11 mouse cellular contexts compared by ENCODE assay signal in genomic region chr3:88512896-88513545, GRCm38 (mm10). TPM values are rescaled to one million over a fixed set of nuclear protein-coding genes. Genes with fewer than 3 reads are reported as not detected.
DNase-seq lines count a peak whose midpoint lies in the region; ATAC-seq and TF ChIP-seq lines count a peak whose summit lies in the region.
"Had no signal": no experiment of that assay in that cellular context is flagged by ENCODE, and none has a peak within 500 bp of the region (broad histone marks: within the 10 kb centered on the region; RNA-seq: fewer than 3 reads in every experiment).

No protein-coding gene starts in this region.

- ATAC-seq in forebrain, postnatal 0 days, result no peak
- no peak for ATAC-seq in limb, embryonic 11.5 days (ENCODE audit: insufficient number of reproducible peaks, low FRiP score, low TSS enrichment, low read depth)
- ATAC-seq: Patski had no signal

- TF ChIP-seq CTCF in forebrain, postnatal 0 days (IDR thresholded peaks at IDR 0.05; ENCODE audit: low read depth), result no peak

- H3K4me2 ChIP-seq in forebrain, postnatal 0 days (ENCODE audit: low read depth), result no peak overlapping the region
- no peak overlapping the region for H3K4me2 ChIP-seq in limb, embryonic 11.5 days (ENCODE audit: low read depth, severe bottlenecking)
- H3K4me2 ChIP-seq: midbrain, embryonic 12.5 days had no signal

- peak overlapping the region; percentile 86 for H3K27ac ChIP-seq in forebrain, embryonic 10.5 days
- H3K27ac ChIP-seq in forebrain, postnatal 0 days (ENCODE audit: low read depth, low read length), result no peak overlapping the region
- H3K27ac ChIP-seq in limb, embryonic 11.5 days (replicated peaks; ENCODE audit: low read depth, low read length), result peak overlapping the region; percentile 45
- H3K27ac ChIP-seq: midbrain, embryonic 12.5 days had no signal

- H3K9ac ChIP-seq in forebrain, postnatal 0 days, result no peak overlapping the region
- no peak overlapping the region for H3K9ac ChIP-seq in limb, embryonic 11.5 days (ENCODE audit: low read length)

- 53% methylated on average over 15 of the region's 15 CpGs for WGBS in forebrain, embryonic 10.5 days
- WGBS in forebrain, postnatal 0 days, result 40% methylated on average over 12 of the region's 15 CpGs
- WGBS in limb, embryonic 11.5 days, result 41% methylated on average over 12 of the region's 15 CpGs

- H3K4me3 ChIP-seq in forebrain, embryonic 10.5 days, result peak overlapping the region; percentile 5; the same call in 1 of the 2 replicates
- no peak overlapping the region for H3K4me3 ChIP-seq in forebrain, postnatal 0 days (ENCODE audit: low read depth, low read length)
- no peak overlapping the region for H3K4me3 ChIP-seq in limb, embryonic 11.5 days (ENCODE audit: low read depth, low read length)
- H3K4me3 ChIP-seq: midbrain, embryonic 12.5 days had no signal

- no peaks in the 10 kb centered on the region for H3K36me3 ChIP-seq in forebrain, embryonic 10.5 days (replicated peaks)
- no peaks in the 10 kb centered on the region for H3K36me3 ChIP-seq in forebrain, postnatal 0 days (ENCODE audit: insufficient read depth)
- H3K36me3 ChIP-seq in limb, embryonic 11.5 days (ENCODE audit: control insufficient read depth, insufficient read depth, low read length), result no peaks in the 10 kb centered on the region
- H3K36me3 ChIP-seq: midbrain, embryonic 12.5 days had no signal

- H3K9me3 ChIP-seq in forebrain, embryonic 10.5 days, result no peaks in the 10 kb centered on the region
- no peaks in the 10 kb centered on the region for H3K9me3 ChIP-seq in forebrain, postnatal 0 days (ENCODE audit: low read length)
- H3K9me3 ChIP-seq in limb, embryonic 11.5 days (ENCODE audit: control insufficient read depth, low read length), result no peaks in the 10 kb centered on the region
- H3K9me3 ChIP-seq: midbrain, embryonic 12.5 days had no signal

- H3K4me1 ChIP-seq in forebrain, embryonic 10.5 days, result peaks cover 57% of the 10 kb centered on the region
- H3K4me1 ChIP-seq in forebrain, postnatal 0 days (ENCODE audit: insufficient read depth), result peaks cover 14% of the 10 kb centered on the region; the same call in 1 of the 2 replicates
- peaks cover 34% of the 10 kb centered on the region for H3K4me1 ChIP-seq in limb, embryonic 11.5 days (ENCODE audit: control insufficient read depth, insufficient read depth, low read length)

- no peaks in the 10 kb centered on the region for H3K27me3 ChIP-seq in forebrain, embryonic 10.5 days (ENCODE audit: poor library complexity, severe bottlenecking)
- H3K27me3 ChIP-seq in forebrain, postnatal 0 days (ENCODE audit: insufficient read depth, low read length), result no peaks in the 10 kb centered on the region
- no peaks in the 10 kb centered on the region for H3K27me3 ChIP-seq in limb, embryonic 11.5 days (ENCODE audit: control insufficient read depth, insufficient read depth, low read length)
- H3K27me3 ChIP-seq: Patski had no signal

- no peak for DNase-seq in forebrain, embryonic 10.5 days (ENCODE audit: extremely low spot score, low spot score)
- no peak for DNase-seq in forebrain, postnatal 0 days
- DNase-seq in retina, postnatal 1 day, result peak; percentile 67
- DNase-seq in retina, embryonic 14.5 days (ENCODE audit: low spot score), result no peak
- DNase-seq in limb, embryonic 11.5 days (ENCODE audit: low spot score), result no peak
- DNase-seq in layer of hippocampus, adult 9-11 months, result no peak
- DNase-seq in spleen, postnatal 36 days (ENCODE audit: low spot score in 2 of 2), result no peak
- DNase-seq in kidney, postnatal 4 days, result no peak
- DNase-seq: kidney, adult 8-10 months had no signal

RNA-seq across cellular contexts. Expression of gene Lmna, which starts 3.3 kb away (rescaled TPM):
- 11.6 and 11.8 TPM in 2 replicates for polyA plus RNA-seq in forebrain, embryonic 10.5 days (2016; fragmentation: Nextera tagmentation; extraction: Ambion mirVana)
- total RNA-seq in forebrain, postnatal 0 days (2014; rRNA removed), result 49.4 and 71.3 TPM in 2 replicates
- 51.4 and 52.9 TPM in 2 replicates for polyA plus RNA-seq in forebrain, postnatal 0 days (2015; fragmentation: Nextera tagmentation; extraction: Ambion mirVana)
- 20.3 and 20.4 TPM in 2 replicates for polyA plus RNA-seq in limb, embryonic 11.5 days (2014; fragmentation: Nextera tagmentation; extraction: Ambion mirVana)

RNA-seq across cellular contexts. Expression of gene Mex3a, which starts 19.2 kb away (rescaled TPM):
- polyA plus RNA-seq in forebrain, embryonic 10.5 days (2016; fragmentation: Nextera tagmentation; extraction: Ambion mirVana), result 27.4 and 28.6 TPM in 2 replicates
- 64.5 and 71.9 TPM in 2 replicates for total RNA-seq in forebrain, postnatal 0 days (2014; rRNA removed)
- 16.2 and 20.5 TPM in 2 replicates for polyA plus RNA-seq in forebrain, postnatal 0 days (2015; fragmentation: Nextera tagmentation; extraction: Ambion mirVana)
- polyA plus RNA-seq in limb, embryonic 11.5 days (2014; fragmentation: Nextera tagmentation; extraction: Ambion mirVana), result 42.6 and 43.5 TPM in 2 replicates

RNA-seq across cellular contexts. Expression of gene Rab25, which starts 35.1 kb away (rescaled TPM):
- 2.8 and 4.0 TPM in 2 replicates for polyA plus RNA-seq in forebrain, embryonic 10.5 days (2016; fragmentation: Nextera tagmentation; extraction: Ambion mirVana)
- not detected in 2 replicates for total RNA-seq in forebrain, postnatal 0 days (2014; rRNA removed)
- polyA plus RNA-seq in forebrain, postnatal 0 days (2015; fragmentation: Nextera tagmentation; extraction: Ambion mirVana), result 0.33 TPM in 1 of 2 replicates, not detected in the other
- 2.4 and 3.1 TPM in 2 replicates for polyA plus RNA-seq in limb, embryonic 11.5 days (2014; fragmentation: Nextera tagmentation; extraction: Ambion mirVana)

RNA-seq across cellular contexts. Expression of gene Lamtor2, which starts 39.9 kb away (rescaled TPM):
- 172 and 174 TPM in 2 replicates for polyA plus RNA-seq in forebrain, embryonic 10.5 days (2016; fragmentation: Nextera tagmentation; extraction: Ambion mirVana)
- 52.2 and 55.5 TPM in 2 replicates for total RNA-seq in forebrain, postnatal 0 days (2014; rRNA removed)
- 186 and 202 TPM in 2 replicates for polyA plus RNA-seq in forebrain, postnatal 0 days (2015; fragmentation: Nextera tagmentation; extraction: Ambion mirVana)
- 78.9 and 89.3 TPM in 2 replicates for polyA plus RNA-seq in limb, embryonic 11.5 days (2014; fragmentation: Nextera tagmentation; extraction: Ambion mirVana)

RNA-seq across cellular contexts. Expression of gene Ubqln4, which starts 40.5 kb away (rescaled TPM):
- polyA plus RNA-seq in forebrain, embryonic 10.5 days (2016; fragmentation: Nextera tagmentation; extraction: Ambion mirVana), result 73.4 and 77.4 TPM in 2 replicates
- 102 and 116 TPM in 2 replicates for total RNA-seq in forebrain, postnatal 0 days (2014; rRNA removed)
- polyA plus RNA-seq in forebrain, postnatal 0 days (2015; fragmentation: Nextera tagmentation; extraction: Ambion mirVana), result 29.3 and 30.8 TPM in 2 replicates
- 80.1 and 85.3 TPM in 2 replicates for polyA plus RNA-seq in limb, embryonic 11.5 days (2014; fragmentation: Nextera tagmentation; extraction: Ambion mirVana)
